Mouse (Mus musculus): ENCODE data around the gene Nol12.

DNA sequence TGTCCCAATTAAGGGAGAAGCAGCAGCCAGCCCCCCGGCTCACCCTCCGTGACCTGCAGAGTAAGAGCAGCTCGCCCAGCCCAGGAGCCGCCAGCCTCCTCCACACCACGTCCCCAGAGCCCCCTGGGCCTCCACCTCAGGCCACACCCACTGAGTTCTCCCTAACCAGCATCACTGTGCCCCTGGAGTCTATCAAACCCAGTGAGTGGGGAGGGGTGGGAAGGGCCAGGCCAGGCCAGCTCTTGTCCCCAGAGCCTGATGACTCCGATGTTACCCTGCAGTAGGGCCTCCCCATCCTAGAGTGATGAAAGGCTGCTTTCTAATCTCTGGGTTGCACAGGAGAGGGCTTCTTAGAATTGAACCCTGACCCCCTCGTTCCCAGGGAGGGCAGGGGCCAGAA, 42.3 kb upstream of the Nol12 start:
- no peak for TF ChIP-seq EP300 (IDR thresholded peaks at IDR 0.05; ENCODE audit: low read depth)
- TF ChIP-seq CTCF (IDR thresholded peaks at IDR 0.05; ENCODE audit: low read depth), result no peak

Measured in liver, postnatal 0 days (tissue).